Mouse (Mus musculus) cerebellum, adult (tissue): ENCODE data around the gene Olfr559.

Experiments used
- ATAC-seq: cut with Nextera tagmentation; 2 replicates; pipeline ENCODE4 v1.9.2; 2017; ENCODE audit warnings: mild to moderate bottlenecking, moderate library complexity, mixed read lengths; ENCODE audit not compliant: insufficient number of reproducible peaks, low FRiP score, low TSS enrichment

The Olfr559 gene

GRCm38 (mm10) chr7:102727391-102727790 lies at the start of gene Olfr559:
Gene Olfr559, minus strand, starts transcription at chr7:102727491.
- no peak for ATAC-seq

GRCm38 (mm10) chr7:102770921-102771320 lies 43.6 kb upstream of the Olfr559 start, which contains the start of gene Olfr561:
Gene Olfr561, plus strand, starts transcription at chr7:102771221.
- ATAC-seq = no peak

- ATAC-seq = no peak
These were observed 32.0 kb upstream of the Olfr559 start, which contains the start of the genes Olfr560 and Olfr78 for GRCm38 (mm10) chr7:102759266-102759665. Gene Olfr560, minus strand, starts transcription at chr7:102759366. Gene Olfr78, minus strand, starts transcription at chr7:102759471.

GRCm38 (mm10) chr7:102752086-102752485 lies 24.8 kb upstream of the Olfr559 start:
- ATAC-seq = no peak

GRCm38 (mm10) chr7:102737705-102738104 lies 10.4 kb upstream of the Olfr559 start:
- no peak for ATAC-seq

GRCm38 (mm10) chr7:102733793-102734192 lies 6.5 kb upstream of the Olfr559 start:
- no peak for ATAC-seq

GRCm38 (mm10) chr7:102718970-102719369 lies 8.3 kb downstream of the Olfr559 start, which contains the start of gene Olfr33:
Gene Olfr33, minus strand, starts transcription at chr7:102719070.
- ATAC-seq = no peak

- ATAC-seq = no peak
These were observed 25.4 kb downstream of the Olfr559 start, which contains the start of gene Olfr558 for GRCm38 (mm10) chr7:102701915-102702314. Gene Olfr558, plus strand, starts transcription at chr7:102702215.

GRCm38 (mm10) chr7:102698461-102698860 lies 28.8 kb downstream of the Olfr559 start:
- no peak for ATAC-seq

- ATAC-seq = no peak
These were observed 31.7 kb downstream of the Olfr559 start, which contains the start of gene Olfr557 for GRCm38 (mm10) chr7:102695358-102696125. Gene Olfr557, plus strand, starts transcription at chr7:102695910.

GRCm38 (mm10) chr7:102686944-102687501 lies 40.3 kb downstream of the Olfr559 start, which contains the start of gene Trim68:
Gene Trim68, minus strand, starts transcription at chr7:102687327.
- ATAC-seq = peak; percentile 86

GRCm38 (mm10) chr7:102681916-102682315 lies 45.4 kb downstream of the Olfr559 start:
- no peak for ATAC-seq

GRCm38 (mm10) chr7:102676225-102676624 lies 51.1 kb downstream of the Olfr559 start:
- ATAC-seq = no peak
